Mouse (Mus musculus) megakaryocyte, adult 5-6 weeks (primary cell): ENCODE results near the gene Tas2r118. TPM values are rescaled to one million over a fixed set of nuclear protein-coding genes. Genes with fewer than 3 reads are reported as not detected.

Experiments
- ATAC-seq: 2 replicates; pipeline ENCODE4 v1.8.0; 2016; ENCODE audit warnings: mild to moderate bottlenecking, inconsistent platforms; ENCODE audit not compliant: poor library complexity, severe bottlenecking
- total RNA-seq, 2 experiments: library from RNA; stranded (forward) in 1 of 2; stranded (reverse) in 1 of 2; fragments of 153-499, 151-499 nt in 1 of 2; fragments of 221-1000, 200-1000 nt in 1 of 2; gene quantifications; 2 replicates each; pipeline versions ENCODE4 v1.2.3 to v1.2.4; 2015 to 2017

The Tas2r118 gene
- total RNA-seq (2015) (not detected in 2 replicates), total RNA-seq (2017) (not detected in 2 replicates)

- no peak for ATAC-seq
These were observed at the start of gene Tas2r118 for GRCm38 (mm10) chr6:23969960-23970359. Gene Tas2r118 (minus strand): TSS chr6:23970060.

- ATAC-seq = no peak
These were observed 48.5 kb upstream of the Tas2r118 start for GRCm38 (mm10) chr6:24018320-24018719.

- no peak for ATAC-seq
These were observed 23.4 kb upstream of the Tas2r118 start for GRCm38 (mm10) chr6:23993276-23993675.

- ATAC-seq = no peak
These were observed 21.0 kb upstream of the Tas2r118 start for GRCm38 (mm10) chr6:23990687-23991387.

- peak; percentile 49; the same call in 1 of the 2 replicates for ATAC-seq
These were observed 16.4 kb upstream of the Tas2r118 start for GRCm38 (mm10) chr6:23986293-23986692.

- ATAC-seq = no peak
These were observed 2.9 kb downstream of the Tas2r118 start for GRCm38 (mm10) chr6:23966980-23967379.

- ATAC-seq = no peak
These were observed 3.9 kb downstream of the Tas2r118 start for GRCm38 (mm10) chr6:23965925-23966324.

GRCm38 (mm10) chr6:23963741-23964140 is 6.1 kb downstream of the Tas2r118 start:
- ATAC-seq = no peak

GRCm38 (mm10) chr6:23940776-23941175 is 29.1 kb downstream of the Tas2r118 start:
- ATAC-seq = no peak

GRCm38 (mm10) chr6:23938575-23939488 is 31.0 kb downstream of the Tas2r118 start:
- ATAC-seq = no peak

GRCm38 (mm10) chr6:23936414-23936813 is 33.4 kb downstream of the Tas2r118 start:
- ATAC-seq = no peak

- no peak for ATAC-seq
These were observed 46.1 kb downstream of the Tas2r118 start for GRCm38 (mm10) chr6:23923806-23924205.

Other genes starting within 250 kb of the Tas2r118 start
- not detected in 2 replicates for gene Cadps2, start 130.6 kb downstream of the Tas2r118 start, total RNA-seq (2015)
- gene Cadps2, start 130.6 kb downstream of the Tas2r118 start, total RNA-seq (2017) = 0.04 TPM in 1 of 2 replicates, not detected in the other
- not detected in 2 replicates for gene Slc13a1, start 198.0 kb upstream of the Tas2r118 start, total RNA-seq (2015)
- gene Slc13a1, start 198.0 kb upstream of the Tas2r118 start, total RNA-seq (2017) = not detected in 2 replicates